Mouse (Mus musculus): Measurements from ENCODE around the gene Fzd9. TPM values are rescaled to one million over a fixed set of nuclear protein-coding genes. Genes with fewer than 3 reads are reported as not detected.

Fzd9 gene
- polyA plus RNA-seq (2014; fragmentation: Nextera tagmentation; extraction: Ambion mirVana), result 3.4 TPM in 2 replicates

- peak within 1 kb of the TSS; percentile 57 for H3K9ac ChIP-seq (replicated peaks; ENCODE audit: low read length)
- peaks cover 18% of the 10 kb centered on the region for H3K27me3 ChIP-seq (ENCODE audit: control insufficient read depth, insufficient read depth, low read length)
- WGBS, result 1% methylated on average over 45 of the region's 51 CpGs
- ATAC-seq (replicated peaks; ENCODE audit: insufficient number of reproducible peaks, low FRiP score, low TSS enrichment, low read depth) (peak; percentile 42), DNase-seq (ENCODE audit: low spot score) (peak; percentile 97)
- H3K36me3 ChIP-seq (replicated peaks; ENCODE audit: control insufficient read depth, insufficient read depth, low read depth, low read length), result no peaks in the 10 kb centered on the region; the same call in 1 of the 2 replicates
- H3K4me2 ChIP-seq (ENCODE audit: low read depth, low read length), result peak within 1 kb of the TSS; percentile 99
- H3K4me3 ChIP-seq (ENCODE audit: low read depth, low read length), result peak within 1 kb of the TSS; percentile 55
- H3K4me1 ChIP-seq (ENCODE audit: control insufficient read depth, insufficient read depth, low read length), result peaks cover 5% of the 10 kb centered on the region; the same call in 1 of the 2 replicates
- no peak within 1 kb of the TSS for H3K27ac ChIP-seq (replicated peaks; ENCODE audit: low read depth, low read length)
- H3K9me3 ChIP-seq (replicated peaks; ENCODE audit: control insufficient read depth, low read length), result no peaks in the 10 kb centered on the region
Observed at GRCm38 (mm10) chr5:135251079-135251454, at the start of gene Fzd9. Gene Fzd9 (minus strand): TSS chr5:135251230.

DNA sequence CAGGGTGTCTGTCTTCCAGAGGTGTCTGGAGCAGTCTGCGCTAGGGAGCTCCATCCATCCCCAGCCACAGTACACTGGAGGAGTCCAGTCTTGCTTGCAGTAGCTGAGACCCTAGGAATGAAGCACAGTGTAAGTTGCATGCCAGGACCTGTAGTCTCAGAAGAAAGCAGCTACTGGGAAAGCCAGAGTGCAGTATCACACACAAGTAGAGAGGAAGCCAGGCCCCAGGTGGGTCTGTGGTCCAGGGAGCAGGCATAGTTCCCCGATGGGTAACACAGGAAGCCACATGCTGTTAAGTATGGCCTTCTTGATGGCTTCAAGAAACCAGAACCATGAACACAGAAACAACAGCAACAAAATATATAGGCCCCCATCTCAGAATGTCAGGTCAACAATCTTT lies 41.0 kb upstream of the Fzd9 start:
- Histone ChIP-seq H3K36me3 (replicated peaks; ENCODE audit: control insufficient read depth, insufficient read depth, low read depth, low read length) (no peaks in the 10 kb centered on the region), H3K27ac (replicated peaks; ENCODE audit: low read depth, low read length) (no peak overlapping the region), H3K27me3 (ENCODE audit: control insufficient read depth, insufficient read depth, low read length) (no peaks in the 10 kb centered on the region), H3K9ac (replicated peaks; ENCODE audit: low read length) (no peak overlapping the region), H3K9me3 (replicated peaks; ENCODE audit: control insufficient read depth, low read length) (no peaks in the 10 kb centered on the region), H3K4me3 (ENCODE audit: low read depth, low read length) (no peak overlapping the region), H3K4me1 (ENCODE audit: control insufficient read depth, insufficient read depth, low read length) (no peaks in the 10 kb centered on the region), H3K4me2 (ENCODE audit: low read depth, low read length) (no peak overlapping the region)
- DNase-seq (ENCODE audit: low spot score), result no peak
- no peak for ATAC-seq (replicated peaks; ENCODE audit: insufficient number of reproducible peaks, low FRiP score, low TSS enrichment, low read depth)
- 87% methylated on average over 2 of the region's 2 CpGs for WGBS

- Histone ChIP-seq H3K27me3 (ENCODE audit: control insufficient read depth, insufficient read depth, low read length) (no peaks in the 10 kb centered on the region), H3K9me3 (replicated peaks; ENCODE audit: control insufficient read depth, low read length) (no peaks in the 10 kb centered on the region), H3K9ac (replicated peaks; ENCODE audit: low read length) (no peak overlapping the region), H3K4me1 (ENCODE audit: control insufficient read depth, insufficient read depth, low read length) (no peaks in the 10 kb centered on the region), H3K4me2 (ENCODE audit: low read depth, low read length) (no peak overlapping the region), H3K36me3 (replicated peaks; ENCODE audit: control insufficient read depth, insufficient read depth, low read depth, low read length) (no peaks in the 10 kb centered on the region), H3K4me3 (ENCODE audit: low read depth, low read length) (no peak overlapping the region), H3K27ac (replicated peaks; ENCODE audit: low read depth, low read length) (no peak overlapping the region)
- DNase-seq (ENCODE audit: low spot score), result no peak
- 35% methylated on average over 4 of the region's 4 CpGs for WGBS
- no peak for ATAC-seq (replicated peaks; ENCODE audit: insufficient number of reproducible peaks, low FRiP score, low TSS enrichment, low read depth)
Observed at GRCm38 (mm10) chr5:135291193-135291592, 40.2 kb upstream of the Fzd9 start.

DNA sequence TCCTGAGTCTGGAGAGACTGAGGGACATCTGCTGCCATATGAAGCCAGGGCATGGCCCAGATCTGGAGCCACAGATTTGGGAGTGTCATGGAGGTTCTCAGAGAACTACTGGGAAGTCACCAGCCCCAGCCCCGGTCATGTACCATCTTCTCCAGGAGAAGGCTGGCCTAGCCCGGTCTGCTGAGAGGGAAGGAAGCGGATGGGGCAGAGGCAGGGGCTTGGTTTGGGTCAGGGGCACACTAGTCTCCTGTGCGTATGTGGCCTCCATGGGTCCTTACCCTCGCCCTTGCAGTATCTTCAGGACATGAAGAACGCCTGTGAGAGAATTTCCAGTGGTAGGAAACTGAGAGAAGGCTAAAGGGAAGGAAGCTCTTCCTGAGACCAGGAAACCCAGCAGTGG lies 39.7 kb upstream of the Fzd9 start:
- DNase-seq (ENCODE audit: low spot score) (no peak), ATAC-seq (replicated peaks; ENCODE audit: insufficient number of reproducible peaks, low FRiP score, low TSS enrichment, low read depth) (no peak)
- Histone ChIP-seq H3K9me3 (replicated peaks; ENCODE audit: control insufficient read depth, low read length) (no peaks in the 10 kb centered on the region), H3K27me3 (ENCODE audit: control insufficient read depth, insufficient read depth, low read length) (no peaks in the 10 kb centered on the region), H3K4me2 (ENCODE audit: low read depth, low read length) (no peak overlapping the region), H3K27ac (replicated peaks; ENCODE audit: low read depth, low read length) (no peak overlapping the region), H3K4me3 (ENCODE audit: low read depth, low read length) (no peak overlapping the region), H3K36me3 (replicated peaks; ENCODE audit: control insufficient read depth, insufficient read depth, low read depth, low read length) (no peaks in the 10 kb centered on the region), H3K9ac (replicated peaks; ENCODE audit: low read length) (no peak overlapping the region), H3K4me1 (ENCODE audit: control insufficient read depth, insufficient read depth, low read length) (no peaks in the 10 kb centered on the region)
- WGBS, result 74% methylated on average over 6 of the region's 6 CpGs

GRCm38 (mm10) chr5:135286926-135287325 lies 35.9 kb upstream of the Fzd9 start:
- Histone ChIP-seq H3K9me3 (replicated peaks; ENCODE audit: control insufficient read depth, low read length) (no peaks in the 10 kb centered on the region), H3K4me3 (ENCODE audit: low read depth, low read length) (no peak overlapping the region), H3K9ac (replicated peaks; ENCODE audit: low read length) (no peak overlapping the region), H3K36me3 (replicated peaks; ENCODE audit: control insufficient read depth, insufficient read depth, low read depth, low read length) (no peaks in the 10 kb centered on the region), H3K27me3 (ENCODE audit: control insufficient read depth, insufficient read depth, low read length) (no peaks in the 10 kb centered on the region), H3K4me1 (ENCODE audit: control insufficient read depth, insufficient read depth, low read length) (no peaks in the 10 kb centered on the region), H3K27ac (replicated peaks; ENCODE audit: low read depth, low read length) (no peak overlapping the region), H3K4me2 (ENCODE audit: low read depth, low read length) (no peak overlapping the region)
- ATAC-seq (replicated peaks; ENCODE audit: insufficient number of reproducible peaks, low FRiP score, low TSS enrichment, low read depth) (no peak), DNase-seq (ENCODE audit: low spot score) (no peak)
- 74% methylated on average over 5 of the region's 5 CpGs for WGBS

DNA sequence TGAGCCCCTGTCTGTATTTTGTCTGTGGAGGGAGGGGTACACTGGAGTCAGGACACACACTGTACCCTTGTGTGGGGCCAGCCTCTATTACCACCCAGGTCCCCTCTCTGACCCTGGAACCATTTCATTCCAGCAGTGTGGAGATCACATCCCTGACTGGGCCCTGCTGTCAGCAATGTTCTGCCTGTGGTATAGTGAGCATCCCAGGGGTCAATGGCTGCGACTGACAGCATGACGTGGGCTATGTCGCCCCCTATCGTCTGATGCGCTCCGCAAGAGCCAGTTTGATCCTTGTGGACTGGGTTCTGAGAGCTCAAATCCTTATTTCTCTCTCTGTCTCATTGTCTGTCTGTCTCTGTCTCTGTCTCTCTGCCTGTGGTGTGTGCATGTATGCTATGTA lies 35.2 kb upstream of the Fzd9 start:
- H3K27me3 ChIP-seq (ENCODE audit: control insufficient read depth, insufficient read depth, low read length), result no peaks in the 10 kb centered on the region
- H3K9ac ChIP-seq (replicated peaks; ENCODE audit: low read length), result no peak overlapping the region
- H3K27ac ChIP-seq (replicated peaks; ENCODE audit: low read depth, low read length), result no peak overlapping the region
- H3K4me1 ChIP-seq (ENCODE audit: control insufficient read depth, insufficient read depth, low read length), result no peaks in the 10 kb centered on the region
- H3K4me2 ChIP-seq (ENCODE audit: low read depth, low read length), result no peak overlapping the region
- DNase-seq (ENCODE audit: low spot score), result peak; percentile 89
- no peaks in the 10 kb centered on the region for H3K9me3 ChIP-seq (replicated peaks; ENCODE audit: control insufficient read depth, low read length)
- no peaks in the 10 kb centered on the region for H3K36me3 ChIP-seq (replicated peaks; ENCODE audit: control insufficient read depth, insufficient read depth, low read depth, low read length)
- under 1% methylated on average over 6 of the region's 6 CpGs for WGBS
- peak; percentile 76 for ATAC-seq (replicated peaks; ENCODE audit: insufficient number of reproducible peaks, low FRiP score, low TSS enrichment, low read depth)
- H3K4me3 ChIP-seq (ENCODE audit: low read depth, low read length), result no peak overlapping the region

- H3K27ac ChIP-seq (replicated peaks; ENCODE audit: low read depth, low read length), result no peak overlapping the region
- no peak for DNase-seq (ENCODE audit: low spot score)
Observed at GRCm38 (mm10) chr5:135285211-135285610, 34.2 kb upstream of the Fzd9 start.

GRCm38 (mm10) chr5:135280226-135280625 lies 29.2 kb upstream of the Fzd9 start:
- Histone ChIP-seq H3K27ac (replicated peaks; ENCODE audit: low read depth, low read length) (no peak overlapping the region), H3K4me3 (ENCODE audit: low read depth, low read length) (no peak overlapping the region), H3K9ac (replicated peaks; ENCODE audit: low read length) (no peak overlapping the region), H3K36me3 (replicated peaks; ENCODE audit: control insufficient read depth, insufficient read depth, low read depth, low read length) (no peaks in the 10 kb centered on the region), H3K4me1 (ENCODE audit: control insufficient read depth, insufficient read depth, low read length) (0 out of 2 replicates have a peak, but pooled peaks cover 3% of the 10 kb centered on the region), H3K27me3 (ENCODE audit: control insufficient read depth, insufficient read depth, low read length) (no peaks in the 10 kb centered on the region), H3K9me3 (replicated peaks; ENCODE audit: control insufficient read depth, low read length) (no peaks in the 10 kb centered on the region), H3K4me2 (ENCODE audit: low read depth, low read length) (no peak overlapping the region)
- DNase-seq (ENCODE audit: low spot score), result no peak
- 80% methylated on average over 9 of the region's 9 CpGs for WGBS
- ATAC-seq (replicated peaks; ENCODE audit: insufficient number of reproducible peaks, low FRiP score, low TSS enrichment, low read depth), result no peak

More at GRCm38 (mm10) chr5:135285211-135285610, 34.2 kb upstream of the Fzd9 start:
- H3K4me1 ChIP-seq (ENCODE audit: control insufficient read depth, insufficient read depth, low read length), result no peaks in the 10 kb centered on the region
- no peak for ATAC-seq (replicated peaks; ENCODE audit: insufficient number of reproducible peaks, low FRiP score, low TSS enrichment, low read depth)
- H3K27me3 ChIP-seq (ENCODE audit: control insufficient read depth, insufficient read depth, low read length), result no peaks in the 10 kb centered on the region
- H3K4me3 ChIP-seq (ENCODE audit: low read depth, low read length), result no peak overlapping the region
- no peaks in the 10 kb centered on the region for H3K36me3 ChIP-seq (replicated peaks; ENCODE audit: control insufficient read depth, insufficient read depth, low read depth, low read length)
- no peaks in the 10 kb centered on the region for H3K9me3 ChIP-seq (replicated peaks; ENCODE audit: control insufficient read depth, low read length)
- H3K4me2 ChIP-seq (ENCODE audit: low read depth, low read length), result no peak overlapping the region
- WGBS, result 79% methylated on average over 3 of the region's 3 CpGs
- H3K9ac ChIP-seq (replicated peaks; ENCODE audit: low read length), result no peak overlapping the region

All from embryonic facial prominence, embryonic 11.5 days (tissue).